Mouse (Mus musculus): ENCODE results near the gene Pik3ca. TPM values are rescaled to one million over a fixed set of nuclear protein-coding genes. Genes with fewer than 3 reads are reported as not detected.

The Pik3ca gene
- polyA plus RNA-seq, 1 experiment from 2014 or later, result 8.2 TPM

DNA sequence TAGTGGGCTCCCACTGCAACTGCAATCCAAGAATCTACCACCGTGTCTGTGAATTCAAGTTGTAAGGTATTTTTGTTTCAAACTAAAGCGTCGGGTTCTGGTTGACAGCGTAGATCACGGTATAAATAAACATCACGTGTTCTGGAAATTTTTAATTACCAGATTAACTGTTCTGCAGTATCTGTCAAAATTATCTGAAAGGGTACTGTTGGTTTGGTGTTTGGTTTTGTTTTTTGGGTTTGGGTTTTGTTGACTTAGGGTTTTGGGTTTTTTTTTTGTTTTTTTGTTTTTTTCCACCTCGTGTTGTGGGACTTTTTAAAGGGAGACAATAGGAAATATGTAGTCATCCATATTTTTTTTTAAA, 686 bp downstream of the Pik3ca start:
- H3K9me3 ChIP-seq (replicated peaks; ENCODE audit: control insufficient read depth, low read length), result no peaks in the 10 kb centered on the region
- no peak for ATAC-seq (ENCODE audit: insufficient read depth, low FRiP score)
- H3K36me3 ChIP-seq (ENCODE audit: control insufficient read depth, insufficient read depth, low read length), result no peaks in the 10 kb centered on the region
- peak overlapping the region; percentile 96 for H3K9ac ChIP-seq (ENCODE audit: low read length)
- peak overlapping the region; percentile 62 for H3K4me3 ChIP-seq (replicated peaks; ENCODE audit: low read length)
- H3K4me2 ChIP-seq (ENCODE audit: low read depth, low read length), result peak overlapping the region; percentile 59
- WGBS, result under 1% methylated on average over 7 of the region's 7 CpGs
- H3K27ac ChIP-seq (ENCODE audit: low read length), result peak overlapping the region; percentile 96; the same call in 1 of the 2 replicates
- peaks cover 19% of the 10 kb centered on the region for H3K4me1 ChIP-seq (ENCODE audit: control insufficient read depth, insufficient read depth, low read length)
- no peaks in the 10 kb centered on the region for H3K27me3 ChIP-seq (ENCODE audit: control insufficient read depth, insufficient read depth, low read length)

DNA sequence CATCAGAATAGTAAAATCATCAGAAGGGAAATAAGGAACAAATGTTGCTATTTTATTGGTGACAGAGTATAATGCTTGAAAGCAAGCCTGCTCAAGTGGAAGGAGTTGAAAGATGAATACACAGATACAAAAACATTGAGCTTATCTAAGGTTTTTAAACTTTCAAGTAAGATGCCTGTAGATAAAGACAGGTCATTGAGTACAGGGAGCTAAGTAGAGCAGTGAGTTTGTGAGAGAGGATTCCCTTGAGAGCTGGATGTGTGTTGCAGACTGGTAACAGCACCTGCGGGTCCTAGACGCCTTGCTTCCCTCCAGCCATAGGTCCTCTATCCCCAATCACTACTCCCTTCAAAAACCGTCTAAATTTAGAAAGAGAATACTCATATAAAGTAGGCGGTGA, 1.2 kb downstream of the Pik3ca start:
- Histone ChIP-seq H3K4me3 (replicated peaks; ENCODE audit: low read length) (peak overlapping the region; percentile 28; the same call in 1 of the 2 replicates), H3K4me2 (ENCODE audit: low read depth, low read length) (peak overlapping the region; percentile 59), H3K4me1 (ENCODE audit: control insufficient read depth, insufficient read depth, low read length) (peaks cover 24% of the 10 kb centered on the region), H3K36me3 (ENCODE audit: control insufficient read depth, insufficient read depth, low read length) (no peaks in the 10 kb centered on the region), H3K9me3 (replicated peaks; ENCODE audit: control insufficient read depth, low read length) (no peaks in the 10 kb centered on the region), H3K27ac (ENCODE audit: low read length) (no peak overlapping the region), H3K27me3 (ENCODE audit: control insufficient read depth, insufficient read depth, low read length) (no peaks in the 10 kb centered on the region), H3K9ac (ENCODE audit: low read length) (no peak overlapping the region)
- 19% methylated on average over 4 of the region's 4 CpGs for WGBS
- no peak for ATAC-seq (ENCODE audit: insufficient read depth, low FRiP score)

DNA sequence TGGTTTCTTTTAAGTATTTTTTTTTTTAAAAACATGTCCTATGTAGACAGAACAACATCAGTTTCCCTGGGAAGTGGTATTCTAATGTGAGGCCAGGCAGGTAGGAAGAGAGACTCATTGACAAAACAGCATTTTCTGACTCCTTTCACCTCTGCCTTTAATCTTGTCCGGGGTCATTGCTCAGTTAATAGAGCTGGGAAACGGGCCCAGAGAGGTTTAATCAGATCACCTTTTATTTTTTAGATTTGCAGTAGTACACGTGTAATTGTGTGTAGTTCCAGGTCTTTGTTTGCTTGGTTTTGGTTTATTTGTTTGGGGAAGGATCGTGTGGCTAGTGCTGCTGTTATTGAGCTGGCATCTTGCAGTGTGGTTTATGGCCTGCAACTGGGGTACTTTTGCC, 1.9 kb downstream of the Pik3ca start:
- Histone ChIP-seq H3K4me2 (ENCODE audit: low read depth, low read length) (no peak overlapping the region), H3K9ac (ENCODE audit: low read length) (no peak overlapping the region), H3K36me3 (ENCODE audit: control insufficient read depth, insufficient read depth, low read length) (no peaks in the 10 kb centered on the region), H3K27ac (ENCODE audit: low read length) (no peak overlapping the region), H3K9me3 (replicated peaks; ENCODE audit: control insufficient read depth, low read length) (no peaks in the 10 kb centered on the region), H3K27me3 (ENCODE audit: control insufficient read depth, insufficient read depth, low read length) (no peaks in the 10 kb centered on the region), H3K4me1 (ENCODE audit: control insufficient read depth, insufficient read depth, low read length) (peaks cover 29% of the 10 kb centered on the region), H3K4me3 (replicated peaks; ENCODE audit: low read length) (no peak overlapping the region)
- WGBS, result 28% methylated on average over 4 of the region's 4 CpGs
- no peak for ATAC-seq (ENCODE audit: insufficient read depth, low FRiP score)

DNA sequence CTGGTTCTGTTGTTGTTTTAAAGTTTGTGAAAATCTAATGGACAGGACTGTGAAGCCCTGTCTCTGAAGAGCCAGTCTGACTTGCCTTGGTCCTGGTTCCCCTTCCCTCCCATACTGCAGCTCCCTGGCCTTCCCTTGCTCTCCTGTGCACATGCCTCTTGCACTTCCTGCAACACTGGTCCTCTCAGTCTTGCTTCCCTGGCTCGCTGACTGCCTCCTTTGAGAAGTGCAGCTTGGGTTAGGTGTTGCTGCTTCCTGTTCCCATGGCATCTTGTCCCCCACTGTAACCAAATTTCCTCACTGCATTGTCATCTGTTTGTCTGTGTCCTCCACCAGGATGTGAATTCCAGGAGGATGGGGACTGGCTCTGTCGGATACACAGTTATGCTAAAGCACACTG, 2.5 kb downstream of the Pik3ca start:
- H3K4me2 ChIP-seq (ENCODE audit: low read depth, low read length), result no peak overlapping the region
- no peak for ATAC-seq (ENCODE audit: insufficient read depth, low FRiP score)

DNA sequence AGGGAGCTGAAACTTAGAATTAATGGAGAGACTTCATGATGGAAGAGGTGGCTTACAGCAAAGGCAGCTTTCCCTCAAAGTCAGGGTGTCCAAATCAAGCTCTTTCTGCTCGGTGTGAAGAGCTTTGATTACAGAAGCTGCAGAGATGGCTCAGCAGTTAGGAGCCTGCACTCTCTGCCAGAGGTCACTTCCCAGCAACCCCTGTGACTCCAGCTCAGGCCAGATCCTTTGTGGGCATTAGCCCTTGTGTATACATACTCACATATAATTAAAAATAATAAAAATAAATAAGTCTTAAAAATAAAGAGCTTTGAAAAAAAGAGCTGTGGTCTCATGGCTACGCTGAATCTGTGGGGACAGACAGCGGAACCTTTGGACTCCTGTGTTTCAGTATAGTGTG, 4.1 kb downstream of the Pik3ca start:
- no peaks in the 10 kb centered on the region for H3K27me3 ChIP-seq (ENCODE audit: control insufficient read depth, insufficient read depth, low read length)
- no peak overlapping the region for H3K4me2 ChIP-seq (ENCODE audit: low read depth, low read length)
- H3K4me1 ChIP-seq (ENCODE audit: control insufficient read depth, insufficient read depth, low read length), result peaks cover 29% of the 10 kb centered on the region
- no peak overlapping the region for H3K27ac ChIP-seq (ENCODE audit: low read length)
- 75% methylated on average over 3 of the region's 3 CpGs for WGBS
- H3K4me3 ChIP-seq (replicated peaks; ENCODE audit: low read length), result no peak overlapping the region
- H3K9me3 ChIP-seq (replicated peaks; ENCODE audit: control insufficient read depth, low read length), result no peaks in the 10 kb centered on the region
- no peak for ATAC-seq (ENCODE audit: insufficient read depth, low FRiP score)
- no peaks in the 10 kb centered on the region for H3K36me3 ChIP-seq (ENCODE audit: control insufficient read depth, insufficient read depth, low read length)
- no peak overlapping the region for H3K9ac ChIP-seq (ENCODE audit: low read length)

More for the DNA sequence above, 2.5 kb downstream of the Pik3ca start:
- no peak overlapping the region for H3K4me3 ChIP-seq (replicated peaks; ENCODE audit: low read length)
- WGBS, result 42% methylated on average over 2 of the region's 2 CpGs
- H3K27me3 ChIP-seq (ENCODE audit: control insufficient read depth, insufficient read depth, low read length), result no peaks in the 10 kb centered on the region
- H3K4me1 ChIP-seq (ENCODE audit: control insufficient read depth, insufficient read depth, low read length), result peaks cover 29% of the 10 kb centered on the region
- H3K27ac ChIP-seq (ENCODE audit: low read length), result no peak overlapping the region
- H3K36me3 ChIP-seq (ENCODE audit: control insufficient read depth, insufficient read depth, low read length), result no peaks in the 10 kb centered on the region
- H3K9me3 ChIP-seq (replicated peaks; ENCODE audit: control insufficient read depth, low read length), result no peaks in the 10 kb centered on the region
- no peak overlapping the region for H3K9ac ChIP-seq (ENCODE audit: low read length)

DNA sequence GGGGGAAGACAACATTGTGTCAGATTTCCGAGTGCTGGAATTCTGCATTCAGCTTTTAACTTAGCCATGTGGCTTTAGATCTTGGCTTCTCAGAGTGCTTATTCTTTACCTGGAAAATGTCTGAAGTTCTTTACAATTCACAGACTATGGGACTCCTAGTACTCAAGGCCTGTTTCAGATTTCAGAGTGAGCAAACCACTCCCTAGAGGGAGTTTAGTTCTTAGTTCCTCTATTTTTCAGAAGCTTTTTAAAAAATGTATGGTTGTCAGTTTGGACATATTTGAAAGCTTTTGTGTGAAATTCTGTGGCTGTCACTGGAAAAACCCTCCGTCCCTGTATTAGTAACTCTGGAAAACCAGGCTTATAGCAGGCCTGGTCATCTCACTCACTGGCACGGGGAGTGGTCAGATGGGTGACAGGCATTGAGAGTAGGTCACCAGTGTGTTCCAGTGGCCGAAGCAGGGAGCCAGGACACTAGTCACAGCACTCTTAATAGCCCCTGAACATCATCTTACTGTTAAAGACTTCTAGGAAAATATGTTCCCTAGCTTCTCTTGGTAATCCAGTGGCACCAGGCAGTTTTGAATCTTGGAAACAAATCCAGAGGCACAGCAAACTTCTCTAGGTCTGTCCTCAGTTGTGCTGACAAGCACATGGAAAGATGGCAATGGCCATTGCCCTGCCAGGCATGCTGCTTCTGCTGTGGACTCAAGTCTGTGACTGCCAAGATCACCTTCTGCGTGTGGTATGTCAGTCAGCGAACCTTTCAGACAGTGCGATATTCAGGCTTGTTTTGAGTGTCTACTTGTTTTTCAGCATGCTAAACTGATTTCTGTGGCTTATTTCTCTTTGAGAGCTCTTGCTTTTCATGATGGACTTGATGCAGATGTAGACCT, 5.8 kb downstream of the Pik3ca start:
- Histone ChIP-seq H3K36me3 (ENCODE audit: control insufficient read depth, insufficient read depth, low read length) (no peaks in the 10 kb centered on the region), H3K4me2 (ENCODE audit: low read depth, low read length) (no peak overlapping the region), H3K9me3 (replicated peaks; ENCODE audit: control insufficient read depth, low read length) (no peaks in the 10 kb centered on the region), H3K4me1 (ENCODE audit: control insufficient read depth, insufficient read depth, low read length) (peaks cover 29% of the 10 kb centered on the region), H3K27me3 (ENCODE audit: control insufficient read depth, insufficient read depth, low read length) (no peaks in the 10 kb centered on the region), H3K9ac (ENCODE audit: low read length) (no peak overlapping the region), H3K4me3 (replicated peaks; ENCODE audit: low read length) (no peak overlapping the region), H3K27ac (ENCODE audit: low read length) (no peak overlapping the region)
- no peak for ATAC-seq (ENCODE audit: insufficient read depth, low FRiP score)
- 65% methylated on average over 7 of the region's 7 CpGs for WGBS

DNA sequence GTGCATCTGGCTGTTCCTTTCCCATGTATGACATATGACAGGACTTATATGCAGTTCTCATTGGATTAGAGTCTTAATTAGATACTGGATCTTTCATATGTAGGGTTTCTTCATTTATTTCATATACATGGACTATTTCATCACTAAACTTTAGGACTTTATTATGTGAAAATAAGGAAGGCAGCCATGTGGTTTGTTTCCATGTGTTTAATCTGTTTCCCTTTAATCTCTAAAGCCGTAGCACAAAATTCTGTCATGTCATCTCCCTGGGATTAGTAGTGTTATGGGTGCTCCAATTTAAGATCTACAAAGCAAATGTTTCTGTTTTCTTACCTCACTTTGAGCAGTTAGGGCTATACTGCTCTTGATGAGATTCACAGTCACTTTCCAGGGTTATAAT, 8.2 kb downstream of the Pik3ca start:
- Histone ChIP-seq H3K36me3 (ENCODE audit: control insufficient read depth, insufficient read depth, low read length) (no peaks in the 10 kb centered on the region), H3K4me3 (replicated peaks; ENCODE audit: low read length) (no peak overlapping the region), H3K27me3 (ENCODE audit: control insufficient read depth, insufficient read depth, low read length) (no peaks in the 10 kb centered on the region), H3K4me2 (ENCODE audit: low read depth, low read length) (no peak overlapping the region), H3K27ac (ENCODE audit: low read length) (no peak overlapping the region), H3K9ac (ENCODE audit: low read length) (no peak overlapping the region), H3K9me3 (replicated peaks; ENCODE audit: control insufficient read depth, low read length) (0 out of 2 replicates have a peak, but pooled peaks cover 4% of the 10 kb centered on the region), H3K4me1 (ENCODE audit: control insufficient read depth, insufficient read depth, low read length) (peaks cover 18% of the 10 kb centered on the region)
- ATAC-seq (ENCODE audit: insufficient read depth, low FRiP score), result no peak
- WGBS, result 71% methylated on average over 1 of the region's 1 CpGs

DNA sequence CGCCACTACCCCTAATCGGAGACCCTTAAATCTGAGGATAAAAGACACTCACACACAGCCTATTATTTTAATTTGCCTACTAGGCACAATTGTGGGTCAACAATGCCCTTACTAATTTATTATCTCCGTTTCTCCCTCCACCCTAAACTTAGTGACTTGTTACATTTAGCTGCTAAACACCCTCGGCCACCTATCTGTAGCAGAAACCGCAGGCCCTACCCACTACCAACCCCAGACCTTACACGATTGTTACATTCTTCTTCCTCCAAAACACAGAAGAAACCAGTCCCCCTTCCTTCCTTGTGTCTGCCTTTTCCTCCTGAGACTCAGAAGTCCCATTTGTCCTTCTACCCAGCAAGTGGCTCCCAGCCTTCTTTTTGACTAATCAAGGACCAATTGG, 9.3 kb downstream of the Pik3ca start:
- Histone ChIP-seq H3K4me3 (replicated peaks; ENCODE audit: low read length) (no peak overlapping the region), H3K4me2 (ENCODE audit: low read depth, low read length) (no peak overlapping the region), H3K4me1 (ENCODE audit: control insufficient read depth, insufficient read depth, low read length) (peaks cover 18% of the 10 kb centered on the region), H3K9me3 (replicated peaks; ENCODE audit: control insufficient read depth, low read length) (0 out of 2 replicates have a peak, but pooled peaks cover 4% of the 10 kb centered on the region), H3K36me3 (ENCODE audit: control insufficient read depth, insufficient read depth, low read length) (no peaks in the 10 kb centered on the region), H3K9ac (ENCODE audit: low read length) (no peak overlapping the region), H3K27me3 (ENCODE audit: control insufficient read depth, insufficient read depth, low read length) (no peaks in the 10 kb centered on the region), H3K27ac (ENCODE audit: low read length) (no peak overlapping the region)
- 74% methylated on average over 6 of the region's 6 CpGs for WGBS
- ATAC-seq (ENCODE audit: insufficient read depth, low FRiP score), result no peak

DNA sequence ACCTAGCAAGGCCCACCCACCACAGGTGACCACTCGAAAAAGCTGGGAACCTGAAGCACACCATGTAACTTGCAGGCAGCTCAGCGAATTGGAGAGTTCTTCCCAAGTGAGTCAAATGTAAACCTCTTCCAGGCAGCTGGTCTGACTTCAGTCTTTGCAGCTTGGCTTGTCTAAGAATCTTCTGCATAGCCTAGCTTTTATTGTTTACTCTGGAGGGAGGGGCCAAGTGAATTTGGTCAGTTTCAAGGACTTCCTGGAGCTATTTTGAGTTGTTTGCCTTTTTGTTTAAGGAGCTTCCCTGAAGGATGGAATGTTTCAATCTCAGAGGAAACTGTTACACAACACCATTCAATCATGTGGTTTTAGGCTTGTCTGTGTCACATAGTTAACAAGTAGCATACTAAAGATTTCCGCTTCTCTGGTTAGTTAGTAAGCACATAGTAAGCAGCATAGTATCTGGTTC, 11.4 kb downstream of the Pik3ca start:
- H3K36me3 ChIP-seq (ENCODE audit: control insufficient read depth, insufficient read depth, low read length), result no peaks in the 10 kb centered on the region
- 0 out of 2 replicates have a peak, but pooled peaks cover 4% of the 10 kb centered on the region for H3K9me3 ChIP-seq (replicated peaks; ENCODE audit: control insufficient read depth, low read length)
- H3K4me3 ChIP-seq (replicated peaks; ENCODE audit: low read length), result no peak overlapping the region
- H3K9ac ChIP-seq (ENCODE audit: low read length), result no peak overlapping the region
- 80% methylated on average over 3 of the region's 3 CpGs for WGBS
- no peak overlapping the region for H3K4me2 ChIP-seq (ENCODE audit: low read depth, low read length)
- no peaks in the 10 kb centered on the region for H3K27me3 ChIP-seq (ENCODE audit: control insufficient read depth, insufficient read depth, low read length)
- H3K4me1 ChIP-seq (ENCODE audit: control insufficient read depth, insufficient read depth, low read length), result peaks cover 19% of the 10 kb centered on the region
- no peak for ATAC-seq (ENCODE audit: insufficient read depth, low FRiP score)
- H3K27ac ChIP-seq (ENCODE audit: low read length), result peak overlapping the region; percentile 12; the same call in 1 of the 2 replicates

All from stomach, embryonic 16.5 days (tissue).